Mouse (Mus musculus) embryonic fibroblast, embryonic 13.5 days (primary cell): ENCODE measurements at regions not wholly inside any gene's neighbourhood (a gene's known extent, or its start where the extent isn't known, plus 50 kb on each side); places are given as distances from the start of the nearest gene placed in this dataset.

Experiments used
- H3K27ac ChIP-seq: 2 replicates; pipeline ENCODE4 v1.5.1; 2012; ENCODE audit warnings: low read length, control low read depth, inconsistent platforms; ENCODE audit not compliant: insufficient read depth
- H3K4me1 ChIP-seq: 2 replicates; pipeline ENCODE4 v1.6.1; 2011; ENCODE audit warnings: low read length; ENCODE audit not compliant: control insufficient read depth, insufficient read depth
- H3K4me3 ChIP-seq: 2 replicates; pipeline ENCODE4 v1.5.1; 2011; ENCODE audit warnings: mild to moderate bottlenecking, control low read depth, low read length; ENCODE audit not compliant: insufficient read depth
- CTCF ChIP-seq: IDR thresholded peaks from 2 replicates; pipeline ENCODE4 v1.5.1; 2011; ENCODE audit warnings: mild to moderate bottlenecking, control low read depth, low read length, moderate library complexity, borderline replicate concordance; ENCODE audit not compliant: insufficient read depth
- POLR2A ChIP-seq: IDR thresholded peaks from 2 replicates; pipeline ENCODE4 v1.6.1; 2011; ENCODE audit warnings: low read depth, mild to moderate bottlenecking, control low read depth, low read length, moderate library complexity

DNA sequence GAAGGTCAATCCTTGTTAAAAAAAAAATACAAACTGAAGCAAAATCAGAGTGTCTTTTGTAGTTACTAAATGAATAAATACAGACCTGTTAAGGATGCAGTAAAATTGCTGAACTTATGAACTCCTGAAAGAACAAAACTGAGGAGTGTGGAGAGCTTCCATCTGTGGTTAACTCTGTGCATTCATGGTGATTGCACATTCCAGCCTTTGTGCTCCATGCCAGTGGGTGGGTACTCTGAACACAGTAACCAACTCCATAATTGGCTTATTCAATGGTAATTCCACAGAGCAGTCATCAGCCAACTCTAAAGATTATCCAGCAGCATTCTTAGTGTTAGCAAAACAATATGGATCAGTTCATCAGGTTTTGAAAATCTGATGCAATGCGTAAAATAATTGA, 599.2 kb downstream of the Tns3 start:
- Histone ChIP-seq H3K4me3 (no peak overlapping the region), H3K4me1 (no peaks in the 10 kb centered on the region), H3K27ac (no peak overlapping the region)
- no peak for TF ChIP-seq CTCF
- TF ChIP-seq POLR2A, result no peak

DNA sequence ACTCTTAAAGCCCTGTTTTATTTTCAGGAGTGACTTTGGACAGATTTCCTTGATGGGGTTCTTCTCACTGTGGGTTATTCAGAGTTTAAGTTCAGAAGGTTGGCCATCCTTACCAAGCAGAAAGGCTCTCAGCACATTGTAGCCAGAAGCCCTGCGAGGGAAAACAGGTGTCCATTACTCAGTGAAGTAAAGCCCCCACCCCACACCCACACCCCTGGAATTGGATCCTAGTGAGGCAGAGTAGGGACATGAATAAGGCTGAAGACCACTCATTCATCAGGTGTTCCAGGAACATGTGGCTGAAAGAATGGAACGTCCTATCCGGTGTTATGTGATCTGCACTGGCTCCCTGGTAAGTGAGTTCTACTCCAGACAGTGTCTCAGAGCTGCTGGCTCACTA, 602.3 kb downstream of the Tns3 start:
- TF ChIP-seq CTCF, result no peak
- TF ChIP-seq POLR2A, result no peak
- H3K4me1 ChIP-seq, result no peaks in the 10 kb centered on the region
- H3K4me3 ChIP-seq, result no peak overlapping the region
- no peak overlapping the region for H3K27ac ChIP-seq

- TF ChIP-seq POLR2A (no peak), CTCF (no peak)
- Histone ChIP-seq H3K4me3 (no peak overlapping the region), H3K27ac (no peak overlapping the region), H3K4me1 (no peaks in the 10 kb centered on the region)
Measured at GRCm38 (mm10) chr11:8061573-8061972, 602.8 kb downstream of the Tns3 start.

DNA sequence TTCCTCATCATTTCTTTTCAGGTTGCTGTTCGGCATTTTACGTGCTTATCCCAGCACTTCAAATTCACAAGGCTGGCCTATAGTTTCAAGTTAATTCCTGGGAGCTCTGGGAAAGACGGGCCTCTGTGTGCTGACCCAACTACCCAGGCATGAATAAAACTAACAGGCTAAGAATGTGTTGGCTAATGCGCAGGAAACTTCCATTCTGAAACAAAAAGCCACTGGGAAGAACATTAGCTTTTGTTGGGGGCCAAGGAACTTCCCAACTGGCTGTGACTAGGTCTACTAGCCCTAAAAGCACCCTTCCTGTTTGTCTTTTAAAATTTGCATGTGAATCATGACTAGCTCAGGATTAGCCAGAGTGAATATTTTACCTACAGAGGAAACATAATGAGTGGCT, 612.8 kb downstream of the Tns3 start:
- no peak for TF ChIP-seq CTCF
- no peak for TF ChIP-seq POLR2A

DNA sequence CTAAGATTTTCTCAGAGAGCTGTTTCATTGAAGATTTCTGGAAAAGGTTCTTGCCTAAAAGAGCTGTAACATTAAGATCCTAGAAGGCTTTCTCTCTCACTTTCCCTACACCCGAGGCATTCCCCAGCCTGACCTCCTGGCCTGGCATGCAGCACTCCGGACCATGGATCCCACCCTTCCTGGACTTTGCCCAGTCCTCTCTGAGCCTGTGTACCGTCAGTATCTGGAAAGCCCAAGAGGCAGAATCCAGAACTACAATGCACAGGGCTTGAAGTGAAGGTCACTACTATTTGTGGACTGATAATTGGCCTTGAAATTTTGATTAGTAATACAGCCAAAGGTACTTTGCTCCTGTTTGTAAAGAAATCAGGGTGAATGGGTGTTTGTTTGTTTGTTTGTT, 619.2 kb downstream of the Tns3 start:
- H3K4me3 ChIP-seq, result no peak overlapping the region
- TF ChIP-seq POLR2A (no peak), CTCF (no peak)
- no peaks in the 10 kb centered on the region for H3K4me1 ChIP-seq
- no peak overlapping the region for H3K27ac ChIP-seq

More for the DNA sequence above, 612.8 kb downstream of the Tns3 start:
- Histone ChIP-seq H3K27ac (0 out of 2 replicates have a peak overlapping the region, but pooled peaks have one; percentile 34), H3K4me3 (no peak overlapping the region), H3K4me1 (no peaks in the 10 kb centered on the region; the same call in 1 of the 2 replicates)

DNA sequence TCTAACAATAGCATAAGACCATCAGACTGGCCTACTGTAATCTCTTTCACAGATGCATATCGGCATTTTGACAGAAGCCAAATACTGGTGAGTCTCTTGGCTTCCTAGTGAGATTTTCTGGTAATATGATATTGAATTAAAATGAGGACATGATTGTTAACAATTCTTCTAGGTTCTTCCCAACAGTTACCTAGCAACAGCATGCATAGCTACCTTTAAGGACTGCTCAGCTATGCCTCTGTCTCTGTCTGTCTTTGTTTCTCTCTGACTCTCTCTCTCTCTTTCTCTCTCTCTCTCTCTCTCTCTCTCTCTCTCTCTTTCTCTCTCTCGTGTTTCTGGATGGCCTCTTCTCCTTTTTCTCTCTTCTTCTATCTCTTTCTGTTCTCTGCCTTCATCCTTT, 634.2 kb downstream of the Tns3 start:
- Histone ChIP-seq H3K4me1 (no peaks in the 10 kb centered on the region), H3K27ac (no peak overlapping the region), H3K4me3 (no peak overlapping the region)
- no peak for TF ChIP-seq POLR2A
- TF ChIP-seq CTCF, result no peak

GRCm38 (mm10) chr11:8007801-8008200, 656.5 kb downstream of the Tns3 start:
- no peak overlapping the region for H3K27ac ChIP-seq
- TF ChIP-seq POLR2A (no peak), CTCF (no peak)
- H3K4me3 ChIP-seq, result no peak overlapping the region
- H3K4me1 ChIP-seq, result no peaks in the 10 kb centered on the region

DNA sequence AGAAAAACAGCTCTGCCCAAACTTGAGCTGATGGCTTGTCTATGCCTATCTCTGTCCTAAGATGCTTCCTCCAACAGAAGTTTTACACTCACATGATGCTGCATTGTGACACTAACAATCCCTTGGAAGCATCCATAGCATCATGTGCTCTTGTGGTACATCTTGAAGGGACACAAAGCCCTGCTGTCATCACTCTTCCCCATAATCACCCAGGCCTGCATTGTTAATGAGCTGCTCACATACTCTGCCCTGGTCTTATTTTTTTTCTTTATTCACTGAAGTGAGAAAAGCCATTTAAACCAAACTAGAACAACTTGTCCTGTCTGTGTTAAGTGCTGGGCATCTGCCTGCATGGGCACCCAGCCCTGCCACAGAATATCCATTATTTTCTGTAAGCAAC, 683.3 kb downstream of the Tns3 start:
- Histone ChIP-seq H3K27ac (no peak overlapping the region), H3K4me3 (no peak overlapping the region), H3K4me1 (no peaks in the 10 kb centered on the region)
- TF ChIP-seq CTCF (no peak), POLR2A (no peak)

DNA sequence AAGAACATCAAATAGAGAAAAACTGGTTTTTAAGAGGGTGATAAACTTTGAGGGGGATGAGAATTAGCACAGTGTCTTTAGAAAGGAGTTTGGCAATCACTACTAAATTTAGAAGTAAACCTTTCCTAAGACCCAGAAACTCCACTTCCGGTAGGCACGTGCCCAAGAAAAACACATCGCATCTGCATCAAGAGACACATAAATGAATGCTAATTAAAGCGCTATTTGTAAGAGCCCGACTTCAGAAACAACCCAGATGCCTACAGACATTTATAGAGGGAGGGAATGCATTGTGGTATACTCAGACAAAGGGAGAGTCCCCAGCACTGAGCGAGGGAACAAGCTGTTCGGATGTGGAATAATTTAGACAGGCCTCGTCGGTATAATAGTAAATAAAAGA, 688.5 kb downstream of the Tns3 start:
- Histone ChIP-seq H3K4me1 (no peaks in the 10 kb centered on the region), H3K27ac (no peak overlapping the region), H3K4me3 (no peak overlapping the region)
- TF ChIP-seq POLR2A (no peak), CTCF (no peak)

- Histone ChIP-seq H3K4me1 (no peaks in the 10 kb centered on the region), H3K27ac (no peak overlapping the region)
- TF ChIP-seq CTCF (no peak), POLR2A (no peak)
Measured at GRCm38 (mm10) chr11:7949931-7950330, 714.4 kb downstream of the Tns3 start.

GRCm38 (mm10) chr11:7949201-7949875, 715.0 kb downstream of the Tns3 start:
- Histone ChIP-seq H3K27ac (no peak overlapping the region), H3K4me3 (no peak overlapping the region), H3K4me1 (no peaks in the 10 kb centered on the region)
- TF ChIP-seq CTCF (no peak), POLR2A (no peak)

More at GRCm38 (mm10) chr11:7949931-7950330, 714.4 kb downstream of the Tns3 start:
- H3K4me3 ChIP-seq, result no peak overlapping the region
